Mouse (Mus musculus) olfactory bulb, adult 2 months (tissue): ENCODE measurements at regions not wholly inside any gene's neighbourhood (a gene's known extent, or its start where the extent isn't known, plus 50 kb on each side); places are given as distances from the start of the nearest gene placed in this dataset.

ENCODE experiments used
- H3K27ac ChIP-seq: fragments of 200-500 bp; 2 replicates; pipeline ENCODE4 v1.5.1; 2012; ENCODE audit warnings: low read depth, low read length; ENCODE audit not compliant: insufficient read depth
- H3K4me1 ChIP-seq: fragments of 200-500 bp; 2 replicates; pipeline ENCODE4 v1.6.1; 2012; ENCODE audit warnings: low read length; ENCODE audit not compliant: control insufficient read depth, insufficient read depth
- H3K4me3 ChIP-seq: fragments of 200-500 bp; 2 replicates; pipeline ENCODE4 v1.5.1; 2012; ENCODE audit warnings: mild to moderate bottlenecking, low read depth, low read length, moderate library complexity; ENCODE audit not compliant: insufficient read depth
- CTCF ChIP-seq: fragments of 200-500 bp; IDR thresholded peaks from 2 replicates; pipeline ENCODE4 v1.5.1; 2012; ENCODE audit warnings: low read depth, mild to moderate bottlenecking, low read length, moderate library complexity; ENCODE audit not compliant: insufficient read depth
- POLR2A ChIP-seq: fragments of 200-500 bp; IDR thresholded peaks from 2 replicates; pipeline ENCODE4 v1.6.1; 2012; ENCODE audit warnings: mild to moderate bottlenecking, low read depth, low read length, moderate library complexity; ENCODE audit not compliant: insufficient read depth
- WGBS: fragments of 180-500 bp; shearing (Covaris S2); methylation state at CpG from one replicate; pipeline ENCODE4 v1.1.7; 2018; 5-methylcytosine and 5-hydroxymethylcytosine counted together

- no peak overlapping the region for H3K4me3 ChIP-seq
- H3K4me1 ChIP-seq: no peaks in the 10 kb centered on the region
- TF ChIP-seq POLR2A: no peak
- no peak for TF ChIP-seq CTCF
- no peak overlapping the region for H3K27ac ChIP-seq
- WGBS: 92% methylated on average over 6 of the region's 6 CpGs
These were observed 441.8 kb downstream of the Fgf9 start for GRCm38 (mm10) chr14:58512177-58512576.

- H3K4me3 ChIP-seq: no peak overlapping the region
- H3K27ac ChIP-seq: no peak overlapping the region
- TF ChIP-seq POLR2A (no peak), CTCF (no peak)
- H3K4me1 ChIP-seq: no peaks in the 10 kb centered on the region
- WGBS: 57% methylated on average over 4 of the region's 4 CpGs
These were observed 441.2 kb downstream of the Fgf9 start for GRCm38 (mm10) chr14:58511571-58511985.

GRCm38 (mm10) chr14:58510790-58511189, 440.4 kb downstream of the Fgf9 start:
- no peak overlapping the region for H3K4me3 ChIP-seq
- H3K4me1 ChIP-seq: no peaks in the 10 kb centered on the region
- 82% methylated on average over 4 of the region's 4 CpGs for WGBS
- no peak for TF ChIP-seq CTCF
- H3K27ac ChIP-seq: no peak overlapping the region

GRCm38 (mm10) chr14:58509106-58509505, 438.8 kb downstream of the Fgf9 start:
- no peak for TF ChIP-seq CTCF
- TF ChIP-seq POLR2A: no peak
- Histone ChIP-seq H3K4me3 (no peak overlapping the region), H3K27ac (no peak overlapping the region), H3K4me1 (no peaks in the 10 kb centered on the region)
- WGBS: 81% methylated on average over 4 of the region's 4 CpGs

GRCm38 (mm10) chr14:58506490-58506889, 436.1 kb downstream of the Fgf9 start:
- H3K27ac ChIP-seq: no peak overlapping the region
- TF ChIP-seq CTCF (no peak), POLR2A (no peak)
- H3K4me3 ChIP-seq: no peak overlapping the region
- no peaks in the 10 kb centered on the region for H3K4me1 ChIP-seq
- WGBS: 88% methylated on average over 3 of the region's 3 CpGs

GRCm38 (mm10) chr14:58505841-58506240, 435.5 kb downstream of the Fgf9 start:
- Histone ChIP-seq H3K4me1 (no peaks in the 10 kb centered on the region), H3K27ac (no peak overlapping the region), H3K4me3 (no peak overlapping the region)
- TF ChIP-seq CTCF: no peak
- no peak for TF ChIP-seq POLR2A

- Histone ChIP-seq H3K4me3 (no peak overlapping the region), H3K4me1 (no peaks in the 10 kb centered on the region), H3K27ac (no peak overlapping the region)
- TF ChIP-seq POLR2A (no peak), CTCF (no peak)
- 77% methylated on average over 8 of the region's 8 CpGs for WGBS
These were observed 432.5 kb downstream of the Fgf9 start for GRCm38 (mm10) chr14:58502890-58503289.

GRCm38 (mm10) chr14:58500014-58500413, 429.7 kb downstream of the Fgf9 start:
- no peak overlapping the region for H3K27ac ChIP-seq
- no peak for TF ChIP-seq CTCF
- no peak for TF ChIP-seq POLR2A
- H3K4me1 ChIP-seq: no peaks in the 10 kb centered on the region
- H3K4me3 ChIP-seq: no peak overlapping the region
- WGBS: 21% methylated on average over 2 of the region's 2 CpGs

- no peak for TF ChIP-seq POLR2A
- TF ChIP-seq CTCF: no peak
- Histone ChIP-seq H3K27ac (no peak overlapping the region), H3K4me3 (no peak overlapping the region), H3K4me1 (no peaks in the 10 kb centered on the region)
- WGBS: 41% methylated on average over 6 of the region's 6 CpGs
These were observed 429.2 kb downstream of the Fgf9 start for GRCm38 (mm10) chr14:58499501-58499900.

- TF ChIP-seq CTCF (no peak), POLR2A (no peak)
- H3K27ac ChIP-seq: no peak overlapping the region
- 89% methylated on average over 7 of the region's 7 CpGs for WGBS
- H3K4me3 ChIP-seq: no peak overlapping the region
- no peaks in the 10 kb centered on the region for H3K4me1 ChIP-seq
These were observed 428.7 kb downstream of the Fgf9 start for GRCm38 (mm10) chr14:58499071-58499470.

GRCm38 (mm10) chr14:58496902-58497301, 426.6 kb downstream of the Fgf9 start:
- TF ChIP-seq CTCF (no peak), POLR2A (no peak)
- Histone ChIP-seq H3K4me3 (no peak overlapping the region), H3K27ac (no peak overlapping the region), H3K4me1 (no peaks in the 10 kb centered on the region)
- WGBS: 94% methylated on average over 3 of the region's 3 CpGs
